In genomic region chr12:75865166-75865565, GRCm38 (mm10) we compare ENCODE assay signal across 16 mouse cellular contexts.
"Had no signal": no experiment of that assay in that cellular context is flagged by ENCODE, and none has a peak within 500 bp of the region (broad histone marks: within the 10 kb centered on the region; RNA-seq: fewer than 3 reads in every experiment).

No protein-coding gene starts in this region.

- H3K4me2 ChIP-seq: neural tube, embryonic 13.5 days; neural tube, embryonic 15.5 days; stomach, embryonic 15.5 days had no signal

- DNase-seq: retina, postnatal 1 day; right cerebral cortex, adult 18-20 months; right cerebral cortex, postnatal 14 days; right cerebral cortex, postnatal 25 days; right cerebral cortex, postnatal 4 days; spleen, adult 18-20 months; thymus, adult 18-20 months; thymus, adult 2 months; thymus, postnatal 14 days; thymus, postnatal 25 days; thymus, postnatal 36 days; thymus, postnatal 4 days had no signal

- H3K27ac ChIP-seq: neural tube, embryonic 13.5 days; neural tube, embryonic 15.5 days; stomach, embryonic 15.5 days; stomach, postnatal 0 days had no signal

- H3K27me3 ChIP-seq: neural tube, embryonic 13.5 days; neural tube, embryonic 15.5 days; stomach, embryonic 15.5 days had no signal

- H3K9ac ChIP-seq: neural tube, embryonic 13.5 days; neural tube, embryonic 15.5 days; stomach, embryonic 15.5 days had no signal

- H3K4me3 ChIP-seq: neural tube, embryonic 13.5 days; neural tube, embryonic 15.5 days; stomach, embryonic 15.5 days had no signal

- H3K9me3 ChIP-seq: neural tube, embryonic 13.5 days; neural tube, embryonic 15.5 days; stomach, embryonic 15.5 days had no signal

- H3K36me3 ChIP-seq: neural tube, embryonic 13.5 days; neural tube, embryonic 15.5 days; stomach, embryonic 15.5 days had no signal
